ENCODE assay signal across 9 mouse cellular contexts in genomic region chr19:24007638-24008360, GRCm38 (mm10). TPM values are rescaled to one million over a fixed set of nuclear protein-coding genes. Genes with fewer than 3 reads are reported as not detected.
A peak's percentile ranks its signal among the peaks of the same experiment; 100 is the strongest.
DNase-seq lines count a peak whose midpoint lies in the region; ATAC-seq lines count a peak whose summit lies in the region.
"Had no signal": no experiment of that assay in that cellular context is flagged by ENCODE, and none has a peak within 500 bp of the region (broad histone marks: within the 10 kb centered on the region; RNA-seq: fewer than 3 reads in every experiment).

No protein-coding gene starts in this region.

- no peaks in the 10 kb centered on the region for H3K27me3 ChIP-seq in intestine, embryonic 16.5 days (replicated peaks; ENCODE audit: control insufficient read depth, insufficient read depth, low read length)
- no peaks in the 10 kb centered on the region for H3K27me3 ChIP-seq in hindbrain, embryonic 12.5 days
- H3K27me3 ChIP-seq: midbrain, embryonic 12.5 days had no signal

- H3K9me3 ChIP-seq in intestine, embryonic 16.5 days (ENCODE audit: control insufficient read depth, low read length) = no peaks in the 10 kb centered on the region
- no peaks in the 10 kb centered on the region for H3K9me3 ChIP-seq in hindbrain, embryonic 12.5 days (replicated peaks)

- H3K27ac ChIP-seq in intestine, embryonic 16.5 days (ENCODE audit: low read length) = 0 out of 2 replicates have a peak overlapping the region, but pooled peaks have one; percentile 10
- H3K27ac ChIP-seq in hindbrain, embryonic 12.5 days = no peak overlapping the region
- H3K27ac ChIP-seq: midbrain, embryonic 12.5 days had no signal

- no peak for DNase-seq in frontal cortex, adult 2 months (ENCODE audit: extremely low spot score in 1 of 2, low spot score in 1 of 2)
- DNase-seq in urinary bladder, postnatal 36 days (ENCODE audit: low spot score in 2 of 2) = peak; percentile 42 to 60
- DNase-seq in urinary bladder, postnatal 10 days (ENCODE audit: low spot score) = no peak
- no peak for DNase-seq in ovary, postnatal 14 days (ENCODE audit: low spot score)
- DNase-seq in MN1 (ENCODE audit: low spot score) = no peak

- no peak overlapping the region for H3K4me2 ChIP-seq in intestine, embryonic 16.5 days (ENCODE audit: low read depth, low read length)
- no peak overlapping the region for H3K4me2 ChIP-seq in hindbrain, embryonic 12.5 days (replicated peaks)
- H3K4me2 ChIP-seq: midbrain, embryonic 12.5 days had no signal

- ATAC-seq in frontal cortex, adult (ENCODE audit: low TSS enrichment) = peak; percentile 62
- peak; percentile 94 for ATAC-seq in intestine, embryonic 16.5 days
- no peak for ATAC-seq in hindbrain, embryonic 12.5 days (ENCODE audit: low FRiP score)

- WGBS in intestine, embryonic 16.5 days = 52% methylated on average over 4 of the region's 4 CpGs
- WGBS in hindbrain, embryonic 12.5 days = 82% methylated on average over 4 of the region's 4 CpGs

- H3K4me1 ChIP-seq in intestine, embryonic 16.5 days (ENCODE audit: control insufficient read depth, insufficient read depth, low read length) = peaks cover 7% of the 10 kb centered on the region; the same call in 1 of the 2 replicates
- no peaks in the 10 kb centered on the region for H3K4me1 ChIP-seq in hindbrain, embryonic 12.5 days
- H3K4me1 ChIP-seq: midbrain, embryonic 12.5 days had no signal

- H3K9ac ChIP-seq in intestine, embryonic 16.5 days (ENCODE audit: low read depth, low read length) = no peak overlapping the region
- H3K9ac ChIP-seq in hindbrain, embryonic 12.5 days = no peak overlapping the region
- H3K9ac ChIP-seq: midbrain, embryonic 12.5 days had no signal

- H3K4me3 ChIP-seq in intestine, embryonic 16.5 days (ENCODE audit: low read length) = no peak overlapping the region
- no peak overlapping the region for H3K4me3 ChIP-seq in hindbrain, embryonic 12.5 days
- H3K4me3 ChIP-seq: midbrain, embryonic 12.5 days had no signal

- H3K36me3 ChIP-seq in intestine, embryonic 16.5 days (ENCODE audit: control insufficient read depth, insufficient read depth, low read length) = no peaks in the 10 kb centered on the region
- no peaks in the 10 kb centered on the region for H3K36me3 ChIP-seq in hindbrain, embryonic 12.5 days
- H3K36me3 ChIP-seq: midbrain, embryonic 12.5 days had no signal

RNA-seq across cellular contexts. Expression of gene Fam189a2, which starts 23.0 kb away (rescaled TPM):
- polyA plus RNA-seq in frontal cortex, adult 2 months (2012; rRNA removed) = 17.3 and 17.5 TPM in 2 replicates
- polyA plus RNA-seq in intestine, embryonic 16.5 days (2015; fragmentation: Nextera tagmentation; extraction: Ambion mirVana) = 0.88 and 0.93 TPM in 2 replicates
- 0.57 and 0.88 TPM in 2 replicates for polyA plus RNA-seq in hindbrain, embryonic 12.5 days (2016; fragmentation: Nextera tagmentation; extraction: Ambion mirVana)

Comparison
In these comparisons a context has a peak if more than half of its experiments do, and no peak if none do; other contexts are left out.
1. DNase-seq: peak in urinary bladder, postnatal 36 days (2 of 2); none in frontal cortex, adult 2 months (0 of 2), urinary bladder, postnatal 10 days (single experiment), ovary, postnatal 14 days (single experiment) and MN1 (single experiment).